Mouse (Mus musculus): ENCODE measurements at regions not wholly inside any gene's neighbourhood (a gene's known extent, or its start where the extent isn't known, plus 50 kb on each side); places are given as distances from the start of the nearest gene placed in this dataset.

DNA sequence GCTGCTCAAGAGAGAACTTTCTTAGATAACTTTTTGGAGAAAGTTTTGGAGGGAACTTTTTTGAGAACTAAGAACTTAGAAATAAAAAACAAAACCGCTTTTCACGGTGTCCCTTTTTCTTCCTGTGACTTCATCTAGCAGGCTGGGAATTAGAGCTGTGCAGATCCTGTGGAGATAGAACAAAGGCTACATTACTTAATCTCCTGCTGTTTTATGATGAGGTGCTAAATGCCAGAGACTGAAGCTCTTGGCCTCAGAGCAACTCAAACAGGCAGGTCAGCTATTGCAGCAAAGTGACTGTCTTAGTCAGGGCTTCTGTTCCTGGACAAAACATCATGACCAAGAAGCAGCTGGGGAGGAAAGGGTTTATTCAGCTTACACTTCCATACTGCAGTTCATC lies 157.3 kb downstream of the Pth2r start:
- DNase-seq (ENCODE audit: low spot score): no peak

DNA sequence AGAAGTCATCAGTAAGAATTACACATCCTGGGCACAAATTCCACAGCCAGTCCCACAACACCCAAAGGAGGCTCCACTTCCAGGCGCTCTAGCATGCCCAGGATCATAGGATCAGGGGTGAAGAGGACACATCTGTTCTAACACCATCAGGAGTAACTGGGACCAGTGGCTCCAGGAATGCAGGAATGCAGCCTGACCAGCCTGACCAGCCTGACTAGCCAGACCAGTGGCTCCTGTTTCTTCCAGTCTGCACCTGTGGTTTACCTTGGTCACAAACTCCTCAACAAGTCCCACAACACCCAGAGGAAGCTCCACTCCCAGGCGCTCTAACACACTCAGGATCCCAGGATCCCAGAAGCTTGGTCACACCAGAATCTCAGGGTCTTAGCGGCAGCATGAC lies 158.3 kb downstream of the Pth2r start:
- peak; percentile 28 for DNase-seq (ENCODE audit: low spot score)
